In genomic region chr4:57300469-57301409, GRCm38 (mm10) we compare ENCODE assay signal across 7 mouse cellular contexts. TPM values are rescaled to one million over a fixed set of nuclear protein-coding genes. Genes with fewer than 3 reads are reported as not detected.
A peak's percentile ranks its signal among the peaks of the same experiment; 100 is the strongest.
DNase-seq lines count a peak whose midpoint lies in the region; ATAC-seq and TF ChIP-seq lines count a peak whose summit lies in the region.

No protein-coding gene starts in this region.

- no peak for TF ChIP-seq POLR2A in cortical plate, adult 2 months (IDR thresholded peaks at IDR 0.05; ENCODE audit: extremely low read depth, insufficient read depth, low read length)

- under 1% methylated on average over 37 of the region's 37 CpGs for WGBS in heart, postnatal 0 days

- no peaks in the 10 kb centered on the region for H3K9me3 ChIP-seq in heart, postnatal 0 days (replicated peaks; ENCODE audit: control insufficient read depth, low read length)

- no peaks in the 10 kb centered on the region for H3K4me1 ChIP-seq in cortical plate, adult 2 months (ENCODE audit: control insufficient read depth, insufficient read depth, low read length)
- H3K4me1 ChIP-seq in heart, postnatal 0 days (ENCODE audit: control insufficient read depth, insufficient read depth), result peaks cover 7% of the 10 kb centered on the region; the same call in 1 of the 2 replicates

- ATAC-seq in heart, postnatal 0 days (ENCODE audit: insufficient read depth, low read depth), result no peak; the same call in 1 of the 2 replicates
- peak; percentile 32; the same call in 1 of the 2 replicates for ATAC-seq in megakaryocyte, adult 5-6 weeks (ENCODE audit: poor library complexity, severe bottlenecking)

- H3K27ac ChIP-seq in cortical plate, adult 2 months (ENCODE audit: insufficient read depth, low read length), result no peak overlapping the region
- H3K27ac ChIP-seq in heart, postnatal 0 days (ENCODE audit: low read depth), result peak overlapping the region; percentile 64

- H3K4me3 ChIP-seq in cortical plate, adult 2 months (ENCODE audit: insufficient read depth, low read length), result peak overlapping the region; percentile 71
- H3K4me3 ChIP-seq in heart, postnatal 0 days (ENCODE audit: low read depth, low read length), result peak overlapping the region; percentile 82

- DNase-seq in urinary bladder, postnatal 25 days (ENCODE audit: low spot score), result peak; percentile 39
- DNase-seq in urinary bladder, postnatal 10 days (ENCODE audit: low spot score), result no peak
- DNase-seq in heart, postnatal 0 days (ENCODE audit: low spot score), result no peak
- DNase-seq in kidney, postnatal 36 days, result peak; percentile 73 to 76
- peak; percentile 9 to 10 for DNase-seq in thymus, adult 18-20 months

- H3K36me3 ChIP-seq in heart, postnatal 0 days (replicated peaks; ENCODE audit: control insufficient read depth, insufficient read depth, low read length), result no peaks in the 10 kb centered on the region

- peak overlapping the region; percentile 97 for H3K4me2 ChIP-seq in heart, postnatal 0 days (ENCODE audit: low read depth, low read length)

- no peaks in the 10 kb centered on the region for H3K27me3 ChIP-seq in heart, postnatal 0 days (ENCODE audit: control insufficient read depth, insufficient read depth, low read length)

- H3K9ac ChIP-seq in heart, postnatal 0 days (replicated peaks; ENCODE audit: low read depth, low read length), result peak overlapping the region; percentile 27

- no peak for TF ChIP-seq EP300 in heart, postnatal 0 days (IDR thresholded peaks at IDR 0.05; ENCODE audit: low read depth)

- no peak for TF ChIP-seq CTCF in cortical plate, adult 2 months (IDR thresholded peaks at IDR 0.05; ENCODE audit: extremely low read depth, insufficient read depth, low read length)
- TF ChIP-seq CTCF in heart, postnatal 0 days (IDR thresholded peaks at IDR 0.05; ENCODE audit: low read depth), result 0 out of 2 replicates have a peak, but pooled peaks have one; percentile 9

RNA-seq across cellular contexts. Expression of gene Ptpn3, which starts 0.9 kb away (rescaled TPM):
- polyA plus RNA-seq in cortical plate, adult 2 months (2012; rRNA removed), result 25.5 and 28.7 TPM in 2 replicates
- 1.0 and 3.4 TPM in 2 replicates for total RNA-seq in heart, postnatal 0 days (2014; rRNA removed; ENCODE audit: low replicate concordance)
- 2.2 and 2.3 TPM in 2 replicates for polyA plus RNA-seq in heart, postnatal 0 days (2015; fragmentation: Nextera tagmentation; extraction: Ambion mirVana)
- total RNA-seq in megakaryocyte, adult 5-6 weeks (2015), result 0.13 and 0.57 TPM in 2 replicates
- 0.59 and 1.6 TPM in 2 replicates for total RNA-seq in megakaryocyte, adult 5-6 weeks (2017)

Comparison
In these comparisons a context has a peak if more than half of its experiments do, and no peak if none do; other contexts are left out.
1. DNase-seq: peak in urinary bladder, postnatal 25 days (single experiment), kidney, postnatal 36 days (2 of 2) and thymus, adult 18-20 months (2 of 2); none in urinary bladder, postnatal 10 days (single experiment) and heart, postnatal 0 days (single experiment).